Mouse (Mus musculus) lung, adult 2 months (tissue): ENCODE measurements around the gene Cfap54. TPM values are rescaled to one million over a fixed set of nuclear protein-coding genes. Genes with fewer than 3 reads are reported as not detected.
A peak's percentile ranks its signal among the peaks of the same experiment; 100 is the strongest.

Experiments used
- DNase-seq: peaks from one replicate; pipeline ENCODE4 v3.0.0; 2022
- H3K4me1 ChIP-seq: fragments of 200-500 bp; 2 replicates; pipeline ENCODE4 v1.6.1; 2011; ENCODE audit warnings: low read length; ENCODE audit not compliant: control insufficient read depth, insufficient read depth
- H3K4me3 ChIP-seq: fragments of 200-500 bp; replicated peaks from 2 replicates; pipeline ENCODE3; 2011; ENCODE audit warnings: low read depth, mild to moderate bottlenecking, control low read depth, low read length; ENCODE audit errors: extremely low read depth
- CTCF ChIP-seq: fragments of 200-500 bp; IDR thresholded peaks from 2 replicates; pipeline ENCODE4 v1.5.1; 2011; ENCODE audit warnings: mild to moderate bottlenecking, low read length, control low read depth; ENCODE audit not compliant: insufficient read depth
- POLR2A ChIP-seq: fragments of 200-500 bp; IDR thresholded peaks from 2 replicates; pipeline ENCODE4 v1.6.1; 2011; ENCODE audit warnings: low read depth, mild to moderate bottlenecking, control low read depth, low read length, borderline replicate concordance; ENCODE audit errors: extremely low read depth
- WGBS: fragments of 180-500 bp; shearing (Covaris S2); methylation state at CpG from one replicate; pipeline ENCODE4 v1.1.7; 2018; 5-methylcytosine and 5-hydroxymethylcytosine counted together
- polyA plus RNA-seq: library from polyadenylated mRNA; depleted of rRNA; stranded (reverse); fragments of >200 nt; gene quantifications from 2 replicates; pipeline ENCODE4 v1.2.3, GENCODE M21; 2012; rRNA removed

The Cfap54 gene
- polyA plus RNA-seq, result 2.3 and 3.7 TPM in 2 replicates

DNA sequence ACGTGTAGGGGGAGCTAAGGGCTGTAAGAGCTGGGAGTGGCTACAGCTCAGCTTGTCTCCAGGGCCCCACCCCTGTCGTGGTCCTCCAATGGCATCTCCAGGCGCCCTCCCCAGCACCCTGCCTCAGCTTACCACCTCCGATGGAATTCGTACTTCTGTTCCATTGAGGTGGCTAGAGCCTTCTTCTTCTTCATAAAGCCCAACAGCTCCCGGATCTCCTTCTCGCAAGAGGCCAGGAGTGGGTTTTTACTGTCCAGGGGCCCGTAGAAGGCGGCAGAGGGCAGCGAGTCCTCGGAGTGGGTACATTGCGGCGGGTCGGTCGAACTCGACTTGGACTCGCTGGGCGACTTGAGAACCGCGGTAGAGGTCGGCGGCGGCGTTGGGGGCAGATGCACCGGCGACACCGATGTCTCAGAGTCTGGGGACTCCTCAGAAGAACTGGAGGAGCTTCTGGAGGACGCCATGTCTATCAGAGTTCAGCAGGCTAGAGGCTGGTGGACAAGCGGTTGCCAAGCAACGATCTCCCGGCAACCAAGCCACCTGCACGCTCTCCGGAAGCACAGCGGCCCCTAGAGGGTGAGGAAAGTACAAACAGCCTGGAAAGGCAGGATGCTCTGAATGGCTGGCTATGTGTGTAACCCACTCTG, at the start of gene Cfap54:
Cfap54 (minus strand) TSS at position 486 of the 647 bp plus-strand sequence.
- Histone ChIP-seq H3K4me3 (peak within 1 kb of the TSS; percentile 57), H3K4me1 (no peaks in the 10 kb centered on the region)
- no peak for TF ChIP-seq POLR2A
- peak; percentile 87 for TF ChIP-seq CTCF
- DNase-seq, result peak; percentile 81
- 3% methylated on average over 34 of the region's 34 CpGs for WGBS

DNA sequence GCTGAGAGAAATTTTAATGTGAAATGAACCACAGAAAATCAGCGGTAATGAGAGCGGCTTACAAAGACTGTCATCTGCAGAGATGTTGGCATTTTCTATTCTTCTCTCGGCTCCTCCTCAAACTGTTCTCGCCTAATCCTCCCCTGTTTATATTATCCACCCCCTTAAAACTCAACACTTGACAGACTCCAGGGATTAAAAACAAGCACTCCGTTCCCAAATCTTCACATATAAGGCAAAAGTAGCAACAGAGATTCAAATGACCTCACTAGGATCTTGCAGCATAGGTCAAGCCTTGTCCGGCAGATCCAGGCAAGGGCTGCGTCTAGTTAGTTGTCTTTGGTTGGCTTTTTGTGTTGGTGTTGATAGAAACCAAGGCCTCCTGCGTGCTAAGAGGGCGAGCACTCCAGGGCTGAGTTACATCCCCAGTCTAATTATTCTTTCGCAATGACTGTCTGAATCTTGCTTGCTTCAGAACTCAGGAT, 49.1 kb upstream of the Cfap54 start:
- DNase-seq, result no peak
- 66% methylated on average over 10 of the region's 10 CpGs for WGBS
- H3K4me3 ChIP-seq, result no peak overlapping the region
- TF ChIP-seq CTCF (no peak), POLR2A (no peak)
- H3K4me1 ChIP-seq, result no peaks in the 10 kb centered on the region

DNA sequence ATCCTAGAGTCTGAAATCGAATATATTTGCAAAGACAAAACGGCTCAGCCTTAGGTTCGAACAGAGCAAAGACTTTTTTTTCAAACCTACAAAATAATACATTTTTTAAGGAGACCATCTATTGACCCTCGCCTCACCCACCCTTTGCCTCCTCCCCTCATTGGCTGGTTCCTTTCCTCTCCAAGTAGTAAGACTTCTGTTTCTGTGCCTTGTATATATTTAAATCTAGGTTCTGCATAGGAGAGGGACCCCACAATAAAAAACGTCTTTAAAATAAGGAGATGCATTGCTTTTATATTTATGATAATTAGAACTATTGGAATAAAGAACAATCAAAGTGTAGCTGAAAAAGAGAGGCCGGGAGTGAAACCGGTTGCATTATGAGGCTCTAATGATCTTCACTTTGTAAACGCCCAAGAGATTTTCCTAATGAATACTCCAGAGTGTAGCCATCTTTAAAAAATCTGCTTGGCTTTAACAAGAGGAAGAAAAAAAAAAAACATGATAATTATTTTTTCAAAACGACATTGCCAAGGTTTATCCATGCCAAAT, 48.6 kb upstream of the Cfap54 start:
- H3K4me3 ChIP-seq, result no peak overlapping the region
- DNase-seq, result no peak
- no peaks in the 10 kb centered on the region for H3K4me1 ChIP-seq
- 83% methylated on average over 9 of the region's 9 CpGs for WGBS
- TF ChIP-seq CTCF (no peak), POLR2A (no peak)

DNA sequence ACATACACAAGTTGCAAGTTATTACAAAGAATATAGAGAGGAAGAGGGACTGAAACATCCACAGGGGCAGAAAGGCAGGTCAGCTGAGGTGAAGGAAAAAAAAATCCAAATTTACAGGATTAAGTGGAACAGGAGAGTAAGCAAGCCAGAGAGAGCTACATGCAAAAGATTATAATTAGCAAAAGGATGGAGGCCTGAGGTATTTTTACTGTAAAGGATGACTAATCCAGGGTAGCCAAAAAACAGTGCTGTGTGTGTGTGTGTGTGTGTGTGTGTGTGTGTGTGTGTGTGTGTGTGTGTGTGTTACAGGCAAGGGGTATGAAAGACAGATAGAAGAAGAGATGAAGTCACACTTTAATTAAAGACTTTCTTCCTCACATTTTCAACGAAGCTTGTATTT, 47.9 kb upstream of the Cfap54 start:
- WGBS, result 59% methylated on average over 1 of the region's 1 CpGs

DNA sequence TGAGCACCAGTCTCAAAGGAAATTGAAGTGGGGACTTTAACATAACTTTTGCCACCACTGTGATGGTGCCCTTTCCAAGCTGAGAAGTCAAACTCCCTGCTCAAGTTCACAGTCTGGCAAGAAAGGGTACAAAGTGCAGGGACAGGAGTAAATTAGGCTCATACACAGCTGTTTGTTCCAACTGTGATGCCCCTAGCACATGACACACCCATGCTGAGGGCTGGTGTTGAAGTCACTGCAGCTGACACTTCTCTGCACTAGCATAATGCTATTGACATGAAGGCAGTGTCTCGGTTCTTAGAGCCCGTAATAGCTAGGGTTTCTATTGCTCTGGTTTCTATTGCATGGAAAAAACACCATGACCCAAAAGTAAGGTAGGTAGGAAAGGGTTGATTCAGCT, 47.1 kb upstream of the Cfap54 start:
- WGBS, result 94% methylated on average over 2 of the region's 2 CpGs
- TF ChIP-seq CTCF (no peak), POLR2A (no peak)

More for the DNA sequence above, 47.9 kb upstream of the Cfap54 start:
- no peak overlapping the region for H3K4me3 ChIP-seq
- no peak for DNase-seq
- TF ChIP-seq CTCF (no peak), POLR2A (no peak)
- H3K4me1 ChIP-seq, result no peaks in the 10 kb centered on the region

DNA sequence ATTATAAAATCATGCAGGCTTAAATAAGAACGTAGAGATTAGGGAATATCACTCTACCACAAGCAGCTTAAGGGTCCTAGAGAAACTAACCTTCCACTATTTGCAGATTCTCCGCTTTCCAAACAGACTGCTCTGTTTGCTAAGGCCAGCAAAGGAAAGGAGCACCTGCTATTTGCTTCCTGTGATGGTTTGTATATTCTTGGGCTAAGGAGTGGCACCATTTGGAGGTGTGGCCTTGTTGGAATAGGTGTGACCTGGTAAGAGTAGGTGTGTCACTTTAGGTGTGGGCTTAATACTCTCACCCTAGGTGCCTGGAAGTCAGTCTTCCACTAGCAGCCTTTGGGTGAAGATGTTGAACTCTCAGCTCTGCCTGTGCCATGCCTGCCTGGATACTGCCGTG, 44.6 kb upstream of the Cfap54 start:
- TF ChIP-seq POLR2A (no peak), CTCF (no peak)
- H3K4me1 ChIP-seq, result peaks cover 4% of the 10 kb centered on the region
- 72% methylated on average over 3 of the region's 3 CpGs for WGBS
- no peak overlapping the region for H3K4me3 ChIP-seq
- DNase-seq, result no peak

More for the DNA sequence above, 47.1 kb upstream of the Cfap54 start:
- H3K4me1 ChIP-seq, result peaks cover 2% of the 10 kb centered on the region; the same call in 1 of the 2 replicates
- no peak for DNase-seq
- no peak overlapping the region for H3K4me3 ChIP-seq

DNA sequence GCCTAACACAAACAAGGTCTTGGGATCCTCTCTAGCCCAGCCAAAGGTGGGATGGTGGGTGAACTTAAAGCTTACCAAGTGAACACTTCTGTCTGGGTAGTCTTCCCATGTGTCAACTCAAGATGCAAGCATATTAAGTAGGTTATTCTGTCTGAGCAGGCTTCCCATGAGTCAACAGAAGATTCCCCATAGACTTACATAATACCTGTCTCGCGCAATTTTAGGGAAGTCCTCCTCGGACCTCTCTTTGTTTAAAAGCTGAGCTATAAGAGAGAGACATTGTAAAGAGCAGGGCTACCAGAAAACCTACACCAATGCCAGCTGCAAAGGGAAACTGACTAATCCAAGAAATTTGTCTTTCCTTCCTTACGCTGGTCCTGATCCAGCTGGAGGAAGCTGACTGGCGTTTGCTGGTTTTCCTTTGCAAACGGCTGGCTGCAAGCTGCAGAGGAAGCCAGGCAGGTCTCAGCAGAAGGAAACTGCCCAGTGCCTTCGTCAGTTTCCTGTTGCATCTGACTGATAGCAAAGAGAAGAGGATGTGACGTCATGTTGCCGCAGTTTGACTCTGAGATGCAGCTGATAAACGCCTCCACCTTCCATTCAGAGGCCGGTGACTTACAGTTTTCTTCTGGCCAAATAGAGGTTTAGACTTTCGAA, 42.7 kb upstream of the Cfap54 start:
- peaks cover 4% of the 10 kb centered on the region for H3K4me1 ChIP-seq
- DNase-seq, result peak; percentile 41
- peak overlapping the region; percentile 4 for H3K4me3 ChIP-seq
- TF ChIP-seq POLR2A, result peak; percentile 40; the same call in 1 of the 2 replicates
- no peak for TF ChIP-seq CTCF
- WGBS, result 27% methylated on average over 12 of the region's 12 CpGs

DNA sequence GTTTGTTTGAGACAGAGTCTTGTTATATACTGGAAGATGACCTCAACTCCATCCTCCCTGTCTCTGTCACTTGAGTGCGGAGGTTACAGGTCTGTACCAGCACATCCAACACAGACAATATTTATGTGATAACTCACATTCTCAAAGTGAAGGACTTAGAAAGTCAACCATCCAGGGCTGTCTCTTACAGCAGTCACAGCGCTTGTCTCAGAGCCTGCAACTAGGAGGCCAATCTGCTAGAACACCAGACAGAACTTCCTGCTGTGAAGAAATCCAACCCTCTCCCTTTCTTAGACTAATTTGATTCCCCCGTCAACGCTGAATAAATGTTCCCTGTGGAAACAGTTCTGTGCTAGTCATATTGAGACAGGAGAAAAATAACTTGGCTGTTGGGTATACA, 41.9 kb upstream of the Cfap54 start:
- DNase-seq, result no peak
- WGBS, result 62% methylated on average over 4 of the region's 4 CpGs
- peaks cover 4% of the 10 kb centered on the region for H3K4me1 ChIP-seq
- H3K4me3 ChIP-seq, result no peak overlapping the region
- TF ChIP-seq CTCF (no peak), POLR2A (no peak)

DNA sequence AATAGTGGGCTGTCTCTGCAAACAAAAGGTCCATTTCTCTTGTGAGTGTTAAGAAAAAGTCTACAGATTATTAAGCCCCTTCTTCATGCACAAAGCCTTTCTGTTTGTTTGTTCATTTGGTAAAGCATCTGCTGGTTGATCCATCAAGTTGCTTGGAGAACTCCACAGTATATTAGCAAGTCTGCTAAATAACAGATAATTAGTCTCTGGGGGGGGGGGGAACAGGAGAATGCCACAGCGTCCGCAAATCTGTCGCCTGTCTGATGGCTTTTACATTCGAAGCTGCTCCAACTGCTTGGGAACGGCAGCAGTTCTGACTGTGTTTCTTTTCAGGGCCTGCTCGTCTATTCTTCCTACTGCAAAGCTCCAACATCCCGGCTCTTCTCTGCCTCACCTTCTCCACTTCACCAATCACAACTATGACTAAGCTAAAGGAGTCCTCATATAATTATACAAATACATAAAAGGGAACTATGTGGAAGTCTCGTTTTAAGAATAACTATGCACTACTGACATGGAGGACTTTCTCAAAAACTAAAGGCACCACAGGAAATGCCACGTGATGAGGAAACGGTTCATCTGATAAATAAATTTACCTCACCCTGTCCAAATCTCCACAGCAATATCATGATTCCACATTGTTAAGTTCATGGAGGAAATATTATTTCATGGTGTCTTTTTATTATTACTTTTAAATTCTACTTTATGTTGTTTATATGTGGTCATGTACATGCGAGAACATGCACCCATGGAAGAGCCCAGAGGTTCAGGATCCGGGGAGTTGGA, 41.2 kb upstream of the Cfap54 start:
- Histone ChIP-seq H3K4me3 (no peak overlapping the region), H3K4me1 (peaks cover 4% of the 10 kb centered on the region)
- no peak for TF ChIP-seq POLR2A
- no peak for DNase-seq
- WGBS, result 49% methylated on average over 12 of the region's 12 CpGs
